Mouse (Mus musculus): ENCODE data around the gene Crygd. TPM values are rescaled to one million over a fixed set of nuclear protein-coding genes. Genes with fewer than 3 reads are reported as not detected.
A peak's percentile ranks its signal among the peaks of the same experiment; 100 is the strongest.
"Not testable (repeated sequence)": the region's sequence is repeated elsewhere in the genome, so short reads cannot be mapped to it uniquely, and the experiment has no call there.

The Crygd gene
- polyA plus RNA-seq, 1 experiment from 2014 or later = not detected

- no peaks in the 10 kb centered on the region for H3K9me3 ChIP-seq (replicated peaks)
- H3K4me1 ChIP-seq = no peaks in the 10 kb centered on the region
- H3K9ac ChIP-seq = no peak within 1 kb of the TSS
- no peaks in the 10 kb centered on the region for H3K27me3 ChIP-seq
- H3K27ac ChIP-seq = no peak within 1 kb of the TSS
- ATAC-seq (replicated peaks; ENCODE audit: low FRiP score) = no peak
- H3K4me2 ChIP-seq = no peak within 1 kb of the TSS
- 31% methylated on average over 7 of the region's 7 CpGs for WGBS
- no peaks in the 10 kb centered on the region for H3K36me3 ChIP-seq
- no peak within 1 kb of the TSS for H3K4me3 ChIP-seq (replicated peaks)
Measured at GRCm38 (mm10) chr1:65082188-65082587, 18.9 kb upstream of the Crygd start, which contains the start of gene Crygb. Gene Crygb, minus strand, starts transcription at chr1:65082288.

- H3K27ac ChIP-seq = no peak overlapping the region
- H3K4me2 ChIP-seq = no peak overlapping the region
- 20% methylated on average over 5 of the region's 5 CpGs for WGBS
- H3K27me3 ChIP-seq = no peaks in the 10 kb centered on the region
- no peaks in the 10 kb centered on the region for H3K4me1 ChIP-seq
- H3K36me3 ChIP-seq = no peaks in the 10 kb centered on the region
- no peaks in the 10 kb centered on the region for H3K9me3 ChIP-seq (replicated peaks)
- H3K9ac ChIP-seq = no peak overlapping the region
- no peak overlapping the region for H3K4me3 ChIP-seq (replicated peaks)
- ATAC-seq (replicated peaks; ENCODE audit: low FRiP score) = no peak
Measured at GRCm38 (mm10) chr1:65075607-65076006, 12.4 kb upstream of the Crygd start.

- Histone ChIP-seq H3K27ac (no peak within 1 kb of the TSS), H3K27me3 (no peaks in the 10 kb centered on the region), H3K4me2 (no peak within 1 kb of the TSS), H3K9ac (no peak within 1 kb of the TSS), H3K4me3 (replicated peaks) (no peak within 1 kb of the TSS), H3K36me3 (no peaks in the 10 kb centered on the region), H3K9me3 (replicated peaks) (no peaks in the 10 kb centered on the region), H3K4me1 (no peaks in the 10 kb centered on the region)
- ATAC-seq (replicated peaks; ENCODE audit: low FRiP score) = no peak
- 82% methylated on average over 6 of the region's 6 CpGs for WGBS
Measured at GRCm38 (mm10) chr1:65073589-65073988, 10.3 kb upstream of the Crygd start, which contains the start of gene Crygc. Gene Crygc, minus strand, starts transcription at chr1:65073689.

- no peak for ATAC-seq (replicated peaks; ENCODE audit: low FRiP score)
- H3K9me3 ChIP-seq (replicated peaks) = no peaks in the 10 kb centered on the region
- H3K4me3 ChIP-seq (replicated peaks) = no peak overlapping the region
- H3K4me1 ChIP-seq = no peaks in the 10 kb centered on the region
- no peak overlapping the region for H3K9ac ChIP-seq
- H3K4me2 ChIP-seq = no peak overlapping the region
- no peak overlapping the region for H3K27ac ChIP-seq
- H3K36me3 ChIP-seq = no peaks in the 10 kb centered on the region
- H3K27me3 ChIP-seq = no peaks in the 10 kb centered on the region
Measured at GRCm38 (mm10) chr1:65067842-65068241, 4.6 kb upstream of the Crygd start.

GRCm38 (mm10) chr1:65064201-65064600 lies 949 bp upstream of the Crygd start:
- H3K36me3 ChIP-seq = no peaks in the 10 kb centered on the region
- H3K27me3 ChIP-seq = no peaks in the 10 kb centered on the region
- 52% methylated on average over 15 of the region's 15 CpGs for WGBS
- no peak overlapping the region for H3K4me3 ChIP-seq (replicated peaks)
- no peak overlapping the region for H3K4me2 ChIP-seq
- H3K27ac ChIP-seq = no peak overlapping the region
- H3K9ac ChIP-seq = no peak overlapping the region
- H3K9me3 ChIP-seq (replicated peaks) = no peaks in the 10 kb centered on the region
- no peaks in the 10 kb centered on the region for H3K4me1 ChIP-seq
- ATAC-seq (replicated peaks; ENCODE audit: low FRiP score) = no peak

- peaks cover 12% of the 10 kb centered on the region; the same call in 1 of the 2 replicates for H3K4me1 ChIP-seq
- H3K4me2 ChIP-seq = no peak overlapping the region
- no peaks in the 10 kb centered on the region for H3K27me3 ChIP-seq
- H3K4me3 ChIP-seq (replicated peaks) = no peak overlapping the region
- H3K9me3 ChIP-seq (replicated peaks) = no peaks in the 10 kb centered on the region
- no peaks in the 10 kb centered on the region for H3K36me3 ChIP-seq
- no peak for ATAC-seq (replicated peaks; ENCODE audit: low FRiP score)
- H3K9ac ChIP-seq = no peak overlapping the region
- no peak overlapping the region for H3K27ac ChIP-seq
- 23% methylated on average over 2 of the region's 2 CpGs for WGBS
Measured at GRCm38 (mm10) chr1:65052140-65052539, 11.1 kb downstream of the Crygd start.

- Histone ChIP-seq H3K36me3 (no peaks in the 10 kb centered on the region), H3K9ac (no peak overlapping the region), H3K9me3 (replicated peaks) (no peaks in the 10 kb centered on the region), H3K27ac (no peak overlapping the region), H3K4me2 (no peak overlapping the region), H3K27me3 (no peaks in the 10 kb centered on the region), H3K4me1 (peaks cover 12% of the 10 kb centered on the region; the same call in 1 of the 2 replicates), H3K4me3 (replicated peaks) (no peak overlapping the region)
- 60% methylated on average over 7 of the region's 7 CpGs for WGBS
- no peak for ATAC-seq (replicated peaks; ENCODE audit: low FRiP score)
Measured at GRCm38 (mm10) chr1:65051696-65052095, 11.6 kb downstream of the Crygd start.

GRCm38 (mm10) chr1:65050952-65051351 lies 12.3 kb downstream of the Crygd start, which contains the start of gene Cryge:
Gene Cryge, minus strand, starts transcription at chr1:65051149.
- H3K9me3 ChIP-seq (replicated peaks); ATAC-seq (replicated peaks; ENCODE audit: low FRiP score); H3K27ac ChIP-seq; H3K27me3 ChIP-seq; H3K9ac ChIP-seq; H3K4me3 ChIP-seq (replicated peaks); H3K36me3 ChIP-seq; H3K4me2 ChIP-seq: not testable (repeated sequence)
- H3K4me1 ChIP-seq = peaks cover 12% of the 10 kb centered on the region; the same call in 1 of the 2 replicates
- WGBS = 62% methylated on average over 12 of the region's 12 CpGs

- no peak overlapping the region for H3K27ac ChIP-seq
- ATAC-seq (replicated peaks; ENCODE audit: low FRiP score) = peak; percentile 74; the same call in 1 of the 2 replicates
- H3K27me3 ChIP-seq = no peaks in the 10 kb centered on the region
- no peaks in the 10 kb centered on the region for H3K9me3 ChIP-seq (replicated peaks)
- H3K9ac ChIP-seq = no peak overlapping the region
- no peak overlapping the region for H3K4me3 ChIP-seq (replicated peaks)
- 39% methylated on average over 12 of the region's 12 CpGs for WGBS
- 0 out of 2 replicates have a peak overlapping the region, but pooled peaks have one; percentile 1 for H3K4me2 ChIP-seq
- H3K4me1 ChIP-seq = peaks cover 12% of the 10 kb centered on the region; the same call in 1 of the 2 replicates
- H3K36me3 ChIP-seq = no peaks in the 10 kb centered on the region
Measured at GRCm38 (mm10) chr1:65048781-65049180, 14.5 kb downstream of the Crygd start.

- Histone ChIP-seq H3K9me3 (replicated peaks) (no peaks in the 10 kb centered on the region), H3K4me2 (no peak overlapping the region), H3K27me3 (no peaks in the 10 kb centered on the region), H3K9ac (no peak overlapping the region), H3K4me1 (peaks cover 8% of the 10 kb centered on the region; the same call in 1 of the 2 replicates), H3K27ac (no peak overlapping the region), H3K4me3 (replicated peaks) (no peak overlapping the region), H3K36me3 (no peaks in the 10 kb centered on the region)
- WGBS = 38% methylated on average over 8 of the region's 8 CpGs
- no peak for ATAC-seq (replicated peaks; ENCODE audit: low FRiP score)
Measured at GRCm38 (mm10) chr1:65046401-65047109, 16.7 kb downstream of the Crygd start.

GRCm38 (mm10) chr1:65043433-65043832 lies 19.8 kb downstream of the Crygd start:
- Histone ChIP-seq H3K27me3 (no peaks in the 10 kb centered on the region), H3K4me2 (no peak overlapping the region), H3K4me1 (no peaks in the 10 kb centered on the region), H3K36me3 (no peaks in the 10 kb centered on the region), H3K9me3 (replicated peaks) (no peaks in the 10 kb centered on the region), H3K27ac (no peak overlapping the region), H3K9ac (no peak overlapping the region), H3K4me3 (replicated peaks) (no peak overlapping the region)
- WGBS = 85% methylated on average over 2 of the region's 2 CpGs
- ATAC-seq (replicated peaks; ENCODE audit: low FRiP score) = no peak

- Histone ChIP-seq H3K9me3 (replicated peaks) (no peaks in the 10 kb centered on the region), H3K4me1 (no peaks in the 10 kb centered on the region), H3K9ac (no peak overlapping the region), H3K4me2 (no peak overlapping the region), H3K36me3 (no peaks in the 10 kb centered on the region), H3K27me3 (no peaks in the 10 kb centered on the region), H3K4me3 (replicated peaks) (no peak overlapping the region), H3K27ac (no peak overlapping the region)
- ATAC-seq (replicated peaks; ENCODE audit: low FRiP score) = no peak
- WGBS = 92% methylated on average over 3 of the region's 3 CpGs
Measured at GRCm38 (mm10) chr1:65041837-65042236, 21.4 kb downstream of the Crygd start.

Measured in kidney, embryonic 15.5 days (tissue).